Mouse (Mus musculus) megakaryocyte, adult 5-6 weeks (primary cell): ENCODE data around the gene Ttc41. TPM values are rescaled to one million over a fixed set of nuclear protein-coding genes. Genes with fewer than 3 reads are reported as not detected.

ENCODE experiments used
- ATAC-seq: 2 replicates; pipeline ENCODE4 v1.8.0; 2016; ENCODE audit warnings: mild to moderate bottlenecking, inconsistent platforms; ENCODE audit not compliant: poor library complexity, severe bottlenecking
- total RNA-seq, 2 experiments: library from RNA; stranded (forward) in 1 of 2; stranded (reverse) in 1 of 2; fragments of 153-499, 151-499 nt in 1 of 2; fragments of 221-1000, 200-1000 nt in 1 of 2; gene quantifications; 2 replicates each; pipeline versions ENCODE4 v1.2.3 to v1.2.4; 2015 to 2017

The Ttc41 gene
- total RNA-seq, 2 experiments from 2014 or later = 0.44 to 0.67 TPM

DNA sequence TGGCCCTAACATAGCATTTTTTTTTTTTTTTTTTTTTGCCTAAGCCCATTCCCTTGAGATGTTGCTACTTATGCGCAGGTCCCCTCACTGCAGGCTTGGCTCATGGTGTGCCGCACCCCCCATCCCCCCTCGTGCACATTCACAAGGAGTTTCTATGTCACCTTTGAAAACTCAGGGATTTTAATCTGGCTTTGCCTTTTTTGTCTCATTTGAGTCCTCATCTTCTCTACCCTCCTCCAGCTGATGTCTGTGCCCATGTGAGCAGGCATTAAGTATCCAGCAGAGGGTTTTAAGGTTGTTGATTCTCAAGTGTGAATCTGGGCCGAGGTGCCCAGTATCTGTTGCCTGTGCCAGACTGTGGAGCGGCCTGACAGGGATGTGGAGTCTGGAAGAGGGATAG is 76.0 kb downstream of the Ttc41 start:
- no peak for ATAC-seq

GRCm38 (mm10) chr10:86782656-86783055 is 77.0 kb downstream of the Ttc41 start:
- ATAC-seq = no peak

DNA sequence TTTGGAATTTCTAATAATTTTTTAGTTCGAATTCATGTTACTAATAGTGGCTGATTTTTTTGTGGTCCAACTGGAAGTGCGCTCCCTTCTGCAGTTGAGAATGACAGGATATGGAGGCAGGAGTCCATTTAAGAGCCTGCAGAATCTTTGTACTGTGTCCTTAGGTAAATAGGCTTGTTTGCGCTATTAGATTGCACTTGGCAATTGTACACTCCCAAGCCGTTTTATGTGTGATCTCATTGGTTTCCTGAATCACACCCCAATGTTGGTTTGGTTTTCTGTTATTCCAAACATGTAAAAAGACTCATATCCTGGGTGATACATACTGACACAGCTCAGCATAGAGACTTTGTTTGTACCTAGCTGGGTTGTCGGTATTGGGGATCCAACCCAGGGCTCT is 78.0 kb downstream of the Ttc41 start:
- ATAC-seq = no peak

- ATAC-seq = no peak
Measured at GRCm38 (mm10) chr10:86784126-86784675, 78.6 kb downstream of the Ttc41 start.

GRCm38 (mm10) chr10:86785396-86785795 is 79.8 kb downstream of the Ttc41 start:
- no peak for ATAC-seq

DNA sequence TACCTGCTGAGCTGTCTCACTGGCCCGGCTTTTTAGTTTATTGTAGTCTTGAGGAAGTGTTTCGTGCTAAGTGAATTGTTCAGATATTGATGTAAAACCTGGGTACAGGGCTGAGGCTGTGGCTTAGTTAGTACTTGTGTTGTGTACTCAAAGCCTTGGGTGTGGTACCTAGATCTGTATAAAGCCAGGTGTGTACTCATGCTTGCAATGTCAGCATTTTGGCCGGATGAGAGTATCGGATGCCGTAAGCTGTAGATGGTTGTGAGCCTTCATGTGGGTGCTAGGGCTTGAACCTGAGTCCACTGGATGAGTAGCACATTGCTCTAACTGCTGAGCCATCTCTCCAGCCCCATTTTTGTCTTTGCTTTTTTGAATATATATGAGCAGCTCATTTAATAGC is 80.5 kb downstream of the Ttc41 start:
- ATAC-seq = no peak

DNA sequence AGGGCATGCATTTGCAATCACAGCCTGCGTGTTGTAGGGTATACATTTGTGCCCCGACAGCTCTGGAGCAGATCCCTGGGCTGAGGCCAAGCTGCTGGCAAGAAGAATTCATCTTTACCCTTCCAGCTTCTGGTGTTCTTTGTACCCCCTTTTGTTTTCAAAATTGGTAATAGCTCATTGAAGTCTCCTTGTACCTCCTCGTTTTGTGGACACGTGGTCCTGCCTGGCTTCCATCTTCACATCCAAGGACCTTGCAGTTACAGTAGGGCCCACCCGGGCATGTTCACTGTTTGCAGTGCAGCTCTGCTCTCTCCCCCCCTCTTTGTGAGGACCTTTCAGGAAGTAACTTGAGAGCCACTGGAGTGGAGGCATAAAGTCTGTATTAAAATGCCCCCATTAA is 82.6 kb downstream of the Ttc41 start:
- no peak for ATAC-seq

GRCm38 (mm10) chr10:86789146-86789672 is 83.6 kb downstream of the Ttc41 start:
- ATAC-seq = no peak

GRCm38 (mm10) chr10:86791507-86792184 is 86.0 kb downstream of the Ttc41 start:
- no peak for ATAC-seq

DNA sequence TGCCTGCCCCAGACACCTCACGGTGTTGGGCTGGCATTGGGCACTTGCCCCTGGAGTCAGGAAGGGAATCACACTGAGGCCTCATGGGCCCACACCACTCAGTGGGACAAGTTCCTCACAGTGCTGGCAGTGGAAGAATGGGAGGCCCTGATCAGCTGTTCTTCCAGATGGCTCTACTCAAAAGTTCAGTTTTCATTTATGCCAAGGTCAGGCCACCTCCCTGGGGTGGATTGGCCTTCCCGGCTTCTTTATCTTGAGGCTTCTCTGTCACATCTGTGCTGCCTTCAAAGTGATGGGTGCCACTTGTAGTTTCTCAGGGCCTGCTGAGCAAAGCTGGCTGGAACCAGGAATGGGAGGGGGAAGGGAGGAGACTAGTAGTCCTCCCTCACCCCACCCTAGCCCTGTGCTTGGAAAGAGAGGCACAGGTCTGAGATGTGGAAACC is 87.9 kb downstream of the Ttc41 start:
- ATAC-seq = no peak

GRCm38 (mm10) chr10:86794196-86794595 is 88.6 kb downstream of the Ttc41 start:
- ATAC-seq = no peak

DNA sequence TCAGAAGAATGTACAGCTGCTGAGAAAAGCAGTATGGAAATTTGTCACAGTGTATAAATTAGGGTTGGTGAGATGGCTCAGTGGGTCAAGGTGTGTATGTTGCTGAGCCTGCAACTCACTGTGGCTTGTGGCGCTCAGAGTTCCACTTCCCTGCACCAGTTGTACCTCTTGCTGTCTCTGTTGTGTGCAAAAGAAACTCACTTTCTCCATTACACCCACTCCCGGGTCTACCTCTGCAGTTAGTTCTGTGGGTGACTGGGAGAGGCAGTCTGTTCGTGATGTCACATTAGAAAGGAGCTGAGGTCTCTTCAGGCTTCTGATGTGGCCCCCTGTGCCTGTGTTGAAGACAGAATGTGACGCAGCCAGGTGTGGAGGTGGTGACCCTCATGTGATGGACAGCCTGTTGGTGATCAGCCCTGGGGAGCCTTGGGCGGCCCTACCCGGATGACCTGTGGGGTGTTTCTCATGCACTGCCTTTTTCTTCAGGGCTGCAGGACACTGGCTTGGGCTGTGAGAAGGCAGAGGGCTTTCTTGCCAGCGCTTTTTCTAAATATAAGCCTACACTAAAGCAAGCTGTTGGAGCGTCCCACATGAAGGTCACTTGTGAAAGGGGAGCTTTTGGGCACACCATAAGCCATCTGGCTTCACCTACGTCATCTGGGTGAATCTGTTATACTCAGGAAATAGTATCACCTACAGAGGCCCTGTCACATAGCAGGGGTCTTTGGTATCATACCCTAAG is 89.4 kb downstream of the Ttc41 start:
- no peak for ATAC-seq

DNA sequence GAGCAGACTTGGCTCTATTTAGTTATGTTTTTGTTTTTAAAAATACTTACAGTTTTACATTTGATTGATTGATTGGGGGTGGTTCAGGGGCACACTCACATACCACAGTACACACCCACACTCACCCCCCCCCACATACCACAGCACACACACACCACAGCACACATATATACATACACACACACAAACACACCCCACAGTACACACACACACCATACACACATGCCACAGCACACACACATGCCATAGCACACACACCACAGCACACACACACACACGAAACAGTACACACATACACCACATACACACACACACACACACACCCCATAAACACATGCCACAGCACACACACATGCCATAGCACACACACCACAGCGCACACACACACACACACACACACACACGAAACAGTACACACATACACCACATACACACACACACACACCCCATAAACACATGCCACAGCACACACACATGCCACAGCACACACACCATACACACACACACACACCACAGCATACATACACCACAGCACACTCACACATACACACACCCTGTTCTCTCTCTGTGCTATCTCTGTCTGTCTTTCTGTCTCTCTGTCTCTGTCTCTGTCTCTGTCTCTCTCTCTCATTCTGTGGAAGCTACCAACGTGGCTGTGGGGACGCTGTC is 90.6 kb downstream of the Ttc41 start:
- ATAC-seq = no peak

DNA sequence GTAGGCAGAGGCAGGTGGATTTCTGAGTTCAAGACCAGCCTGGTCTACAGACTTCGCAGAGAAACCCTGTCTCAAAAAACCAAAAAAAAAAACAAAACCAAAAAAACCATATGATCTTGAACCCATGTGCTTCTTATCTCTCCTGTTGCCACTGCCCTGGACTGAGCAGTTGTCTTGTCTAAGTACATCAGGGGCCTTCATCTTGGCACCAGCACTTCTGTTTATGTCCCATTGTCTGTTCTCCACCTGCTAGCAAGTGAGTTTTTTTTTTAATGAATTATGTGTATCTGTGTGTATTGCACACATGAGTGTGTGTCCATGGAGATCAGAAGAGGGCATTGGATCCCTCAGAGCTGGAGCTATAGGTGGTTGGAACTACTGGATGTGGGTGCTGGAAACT is 101.8 kb downstream of the Ttc41 start:
- no peak for ATAC-seq

DNA sequence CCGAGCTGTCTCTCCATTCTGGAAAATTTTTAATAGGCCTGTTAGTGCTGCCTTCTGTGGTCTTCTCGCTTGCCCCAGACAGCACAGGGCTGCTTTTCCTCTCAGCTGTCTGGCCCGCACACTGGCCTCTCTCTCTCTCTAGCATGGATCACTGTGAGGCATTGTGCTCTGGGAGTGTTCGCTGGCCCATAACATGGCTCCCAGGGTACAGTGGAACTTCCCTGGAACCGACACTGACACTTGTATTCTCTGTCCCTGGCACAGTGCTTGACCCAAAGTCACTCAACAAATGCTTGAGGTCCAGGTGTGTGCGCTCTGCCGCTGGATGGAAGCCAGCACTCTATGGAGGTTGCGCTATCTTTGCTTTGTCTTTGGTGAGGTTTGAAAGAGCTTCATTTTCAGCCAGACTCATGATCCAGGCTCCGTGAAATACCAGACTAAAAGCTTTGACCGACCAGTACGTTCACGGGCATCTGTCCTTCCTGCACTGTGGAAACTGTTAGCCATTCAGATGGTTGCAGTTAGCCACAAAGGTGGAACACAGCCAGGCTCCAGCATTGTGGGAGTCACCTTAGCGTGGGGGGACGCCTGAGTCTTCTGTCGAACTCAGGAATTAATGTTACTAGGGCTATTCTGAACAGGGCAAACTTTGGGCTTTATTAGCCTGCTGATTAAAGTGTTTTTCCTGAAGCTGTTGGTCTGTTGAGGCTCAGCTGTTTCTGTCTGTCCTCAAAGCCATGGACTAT is 102.6 kb downstream of the Ttc41 start:
- no peak for ATAC-seq

DNA sequence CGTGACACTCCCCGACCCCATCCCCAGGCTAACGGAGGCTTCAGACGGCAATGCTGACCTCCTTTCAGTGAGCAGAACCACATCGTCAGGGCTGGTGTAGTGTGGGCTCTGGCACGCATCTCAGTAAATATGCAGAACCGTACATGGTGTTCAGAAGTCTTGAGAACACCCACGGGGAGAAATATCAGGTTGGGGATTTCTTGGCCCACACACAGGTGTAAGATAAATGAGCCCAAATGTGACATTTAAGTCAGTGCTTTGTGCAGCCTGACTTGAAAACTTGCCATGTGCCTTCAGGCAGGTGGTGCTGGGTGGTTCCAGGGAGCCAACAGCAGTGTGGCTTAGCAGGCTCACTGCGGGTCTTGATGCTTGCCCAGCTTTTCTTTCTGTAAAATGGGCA is 104.4 kb downstream of the Ttc41 start:
- no peak for ATAC-seq

GRCm38 (mm10) chr10:86810612-86811011 is 105.0 kb downstream of the Ttc41 start:
- ATAC-seq = no peak

DNA sequence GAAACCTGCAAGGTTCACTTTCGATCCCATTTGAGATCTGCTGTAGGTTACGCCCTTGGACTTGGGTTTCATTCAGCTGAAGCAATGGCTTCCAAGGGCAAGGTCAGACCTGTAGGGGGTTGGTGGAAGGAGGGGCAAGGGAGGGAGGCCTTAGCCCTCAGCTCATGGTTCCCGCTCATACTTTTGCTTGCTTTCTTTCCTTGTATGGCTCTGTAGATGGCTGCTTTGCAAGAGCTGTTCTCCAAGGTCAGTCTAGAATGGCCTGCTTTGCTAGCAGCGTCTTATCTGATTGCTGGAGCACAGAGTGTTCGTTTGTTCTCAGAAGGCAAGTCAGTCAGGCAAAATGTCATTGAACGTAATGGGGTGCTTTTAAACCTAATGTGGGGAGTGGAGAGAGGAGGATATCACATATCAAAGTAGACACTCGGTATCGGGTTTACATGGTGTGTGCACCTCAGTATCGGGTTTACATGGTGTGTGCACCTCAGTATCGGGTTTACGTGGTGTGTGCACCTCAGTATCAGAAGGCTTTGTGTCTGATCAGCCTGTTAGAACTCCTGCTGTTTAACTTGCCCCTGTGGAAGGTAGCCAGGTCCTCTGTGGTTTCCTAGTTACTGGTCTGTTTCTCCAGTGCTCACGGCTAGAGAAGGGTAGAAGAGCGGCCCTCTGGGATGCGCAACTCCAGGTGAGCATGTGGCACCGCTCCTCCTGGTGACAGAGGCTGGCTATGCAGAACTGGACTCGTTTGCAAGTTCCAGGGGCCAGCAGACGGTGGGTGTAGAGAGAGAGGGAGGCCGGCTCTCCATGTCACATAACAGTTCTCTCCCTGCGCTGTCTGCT is 108.9 kb downstream of the Ttc41 start:
- no peak for ATAC-seq

DNA sequence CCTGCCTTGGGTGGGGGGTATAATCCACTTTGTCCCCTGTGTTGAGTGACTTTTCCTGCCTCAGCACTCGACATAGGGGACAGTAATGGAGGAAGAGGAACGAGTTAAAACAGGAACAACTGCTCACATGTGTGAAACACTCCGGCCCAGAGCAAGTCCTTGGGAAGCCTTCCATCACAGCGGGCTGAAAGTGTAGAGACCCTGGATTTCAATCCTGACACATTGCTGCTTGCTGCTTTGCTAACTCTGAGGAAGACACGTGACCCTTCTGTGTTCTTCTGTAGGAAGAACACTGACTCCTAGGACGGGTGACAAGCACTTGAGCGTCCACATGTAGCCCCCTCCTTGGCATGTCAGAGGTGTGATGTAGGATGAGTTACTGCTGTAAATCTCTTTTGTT is 109.5 kb downstream of the Ttc41 start:
- ATAC-seq = 0 out of 2 replicates have a peak, but pooled peaks have one; percentile 28
